Mouse (Mus musculus) urinary bladder, adult 18-20 months (tissue): Measurements from ENCODE around the gene Csrnp3.
"Not testable (repeated sequence)": the region's sequence is repeated elsewhere in the genome, so short reads cannot be mapped to it uniquely, and the experiment has no call there.

Source experiments
- DNase-seq, 2 experiments: peaks; one replicate each; pipeline ENCODE4 v3.0.0; 2022; ENCODE audit warnings: low spot score in 2 of 2, mixed read lengths in 2 of 2

The Csrnp3 gene

DNA sequence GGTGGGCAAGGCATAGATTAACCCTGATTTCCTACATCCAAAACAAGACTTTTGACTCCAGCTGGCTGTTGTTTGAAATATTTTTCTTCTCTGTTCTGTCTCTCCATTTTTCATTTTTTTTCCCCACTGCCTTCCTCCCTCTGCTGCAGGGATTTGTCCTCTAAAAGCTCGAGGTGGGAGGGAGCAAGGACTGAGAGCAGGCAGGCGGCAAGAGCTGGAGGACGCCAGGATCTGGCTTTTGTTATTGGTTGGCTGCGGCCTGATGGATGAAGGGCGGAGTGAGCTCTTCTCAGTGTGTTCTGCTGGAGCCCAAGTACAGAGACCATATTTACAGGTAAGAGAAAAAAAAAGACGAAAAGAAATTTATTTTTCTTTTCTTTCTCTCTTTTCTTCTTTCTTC, at the start of gene Csrnp3:
TSS of gene Csrnp3 (plus strand) at position 217 of the 400 bp plus-strand sequence.
- DNase-seq, result no peak

DNA sequence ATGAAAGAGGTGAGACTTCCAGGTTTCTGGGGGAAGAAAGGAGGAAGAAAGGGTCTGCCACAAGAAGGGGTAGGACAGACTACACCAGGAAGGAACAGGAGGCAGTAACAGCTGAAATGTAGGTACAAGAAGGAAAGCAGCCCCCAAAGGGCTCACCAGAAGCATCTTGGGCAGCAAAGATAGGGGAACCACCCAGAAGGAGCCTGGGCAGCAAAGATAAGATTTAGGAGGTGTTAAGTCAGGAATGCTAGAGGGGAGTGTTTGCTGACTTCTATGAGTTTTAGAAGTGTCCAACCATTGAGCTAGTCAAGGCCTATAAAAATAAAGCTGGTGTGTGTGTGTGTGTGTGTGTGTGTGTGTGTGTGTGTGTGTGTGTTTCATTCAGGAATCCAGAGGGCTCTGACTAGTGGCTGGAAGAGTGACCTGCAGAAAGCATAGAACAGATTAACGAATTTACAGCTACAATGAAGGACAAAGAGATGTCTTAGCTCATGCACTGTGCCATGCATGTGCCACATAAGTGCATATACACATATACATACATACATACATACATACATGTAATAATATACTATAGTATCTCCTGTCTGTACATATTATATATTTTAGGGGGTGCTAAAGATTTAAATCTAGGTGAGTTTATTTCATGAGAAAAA, 44.4 kb upstream of the Csrnp3 start:
- no peak for DNase-seq

DNA sequence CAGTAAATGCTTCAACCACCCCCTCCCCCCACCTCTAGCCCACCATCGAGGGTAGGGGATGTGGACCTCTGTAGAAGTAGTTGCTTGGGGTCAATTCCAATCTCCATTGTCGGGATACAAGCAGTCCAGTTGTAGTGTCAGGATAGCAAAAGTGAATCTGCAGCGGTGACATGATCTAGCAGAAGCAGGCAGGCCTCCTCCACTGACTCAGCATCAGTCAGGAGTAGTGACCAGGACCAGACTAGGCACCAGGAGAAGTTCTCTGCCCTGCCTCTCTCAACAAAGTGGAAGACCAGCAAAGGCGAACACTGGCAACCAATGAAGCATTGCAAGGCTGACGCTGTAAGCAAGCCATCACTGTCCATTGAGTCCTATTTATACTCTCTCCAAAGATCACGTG, 39.0 kb upstream of the Csrnp3 start:
- DNase-seq, result no peak

DNA sequence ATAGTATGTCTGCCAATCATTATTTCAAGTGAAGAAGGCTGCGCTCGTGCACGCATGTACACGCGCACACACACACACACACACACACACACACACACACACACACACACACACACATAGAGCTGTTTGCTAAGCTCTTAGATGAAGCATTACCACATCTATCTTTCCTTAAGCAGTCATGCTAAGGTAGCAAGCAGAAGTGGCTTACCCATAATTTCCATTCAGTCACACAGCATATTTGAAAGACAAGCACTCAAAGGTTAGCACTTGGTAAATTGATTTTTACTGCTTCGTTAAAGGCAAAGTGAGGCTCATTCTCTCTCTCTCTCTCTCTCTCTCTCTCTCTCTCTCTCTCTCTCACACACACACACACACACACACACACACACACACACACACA, 34.4 kb upstream of the Csrnp3 start:
- DNase-seq, result not testable (repeated sequence)

DNA sequence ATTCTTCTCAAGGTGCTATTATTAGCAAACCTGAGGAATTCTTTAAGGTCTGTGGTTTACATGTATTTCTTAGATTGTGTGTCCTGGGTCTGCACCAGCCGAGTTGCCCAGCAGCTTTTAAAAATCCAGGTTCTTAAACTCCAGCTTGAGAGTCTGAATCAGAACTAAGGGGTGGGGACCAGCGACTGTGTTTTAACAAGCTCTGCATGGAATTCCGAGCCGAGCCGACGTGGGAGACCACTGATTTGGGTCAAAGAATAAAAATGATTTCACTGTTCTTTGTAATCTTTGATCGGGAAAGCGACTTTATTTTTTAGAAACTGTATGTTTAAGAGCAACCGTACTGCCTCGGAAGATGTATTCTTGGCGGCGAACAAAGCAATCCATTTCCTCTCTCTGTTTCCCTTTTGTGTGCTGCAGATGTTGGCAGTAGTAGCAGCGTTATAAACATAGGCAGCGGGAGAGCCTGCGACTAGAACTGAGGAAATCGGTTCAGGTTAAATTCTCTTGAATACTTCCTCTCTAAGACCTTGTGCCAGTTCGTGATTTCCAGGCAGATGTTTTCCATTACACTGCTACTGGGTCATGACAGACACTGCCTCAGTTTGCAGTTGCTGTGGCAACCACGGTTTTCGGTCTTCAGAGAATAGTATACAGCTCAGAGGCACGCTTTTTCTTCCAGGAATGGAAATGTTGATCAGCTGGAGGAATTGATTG, 27.3 kb upstream of the Csrnp3 start:
- no peak for DNase-seq

GRCm38 (mm10) chr2:65820114-65820769, 25.3 kb upstream of the Csrnp3 start:
- no peak for DNase-seq

- no peak for DNase-seq
Observed at GRCm38 (mm10) chr2:65826314-65826713, 19.3 kb upstream of the Csrnp3 start.

- DNase-seq, result no peak
Observed at GRCm38 (mm10) chr2:65826801-65827200, 18.8 kb upstream of the Csrnp3 start.

DNA sequence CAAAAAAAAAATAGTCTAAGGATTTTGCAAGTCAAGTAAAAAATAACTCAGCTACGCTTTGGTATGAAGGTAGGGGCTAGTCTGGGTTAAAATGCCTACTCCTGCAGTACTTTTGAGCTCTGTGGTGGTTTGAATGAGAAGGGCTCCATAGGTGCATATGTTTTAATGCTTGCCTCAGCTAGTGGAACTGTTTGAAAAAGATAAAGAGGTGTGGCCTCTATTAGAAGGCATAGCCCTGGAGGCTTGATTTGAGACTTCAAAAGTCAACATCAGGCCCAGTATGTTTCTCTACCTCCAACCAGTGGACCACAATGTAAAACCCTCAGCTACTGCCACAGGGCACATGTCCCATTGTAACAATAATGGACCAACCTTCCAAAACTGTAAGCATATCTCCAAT, 16.9 kb upstream of the Csrnp3 start:
- no peak for DNase-seq

DNA sequence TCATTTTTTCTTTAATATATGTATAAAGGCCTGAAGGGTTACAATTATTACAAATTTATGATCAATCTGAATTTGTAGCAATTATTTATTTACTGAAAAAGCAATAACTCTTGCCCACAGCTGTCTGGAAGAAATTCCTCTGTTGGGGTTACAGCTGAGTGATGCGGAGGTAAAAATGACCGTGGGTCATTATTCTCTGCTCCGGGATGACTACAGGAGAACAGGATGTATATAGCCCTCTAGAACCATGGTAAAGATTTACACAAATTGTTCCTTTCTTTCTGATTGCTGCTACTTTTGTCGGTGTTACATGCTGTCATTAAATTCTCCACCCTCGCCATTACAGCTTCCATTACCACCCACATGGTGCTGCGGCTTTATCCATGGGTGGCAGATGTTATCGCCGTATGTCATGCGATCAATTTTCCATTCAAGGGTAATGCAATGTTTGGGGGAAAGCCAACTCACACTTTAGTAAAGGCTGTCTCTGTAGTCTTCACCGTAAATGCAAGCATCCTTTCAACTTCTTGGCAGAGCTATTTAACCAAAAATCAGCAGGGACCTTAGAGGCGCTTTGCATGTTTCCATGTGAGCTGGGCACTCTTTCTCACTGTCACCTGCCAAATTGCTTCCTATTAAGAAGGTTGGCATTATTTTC, 12.7 kb upstream of the Csrnp3 start:
- no peak for DNase-seq

GRCm38 (mm10) chr2:65833421-65833820, 12.1 kb upstream of the Csrnp3 start:
- DNase-seq, result no peak

DNA sequence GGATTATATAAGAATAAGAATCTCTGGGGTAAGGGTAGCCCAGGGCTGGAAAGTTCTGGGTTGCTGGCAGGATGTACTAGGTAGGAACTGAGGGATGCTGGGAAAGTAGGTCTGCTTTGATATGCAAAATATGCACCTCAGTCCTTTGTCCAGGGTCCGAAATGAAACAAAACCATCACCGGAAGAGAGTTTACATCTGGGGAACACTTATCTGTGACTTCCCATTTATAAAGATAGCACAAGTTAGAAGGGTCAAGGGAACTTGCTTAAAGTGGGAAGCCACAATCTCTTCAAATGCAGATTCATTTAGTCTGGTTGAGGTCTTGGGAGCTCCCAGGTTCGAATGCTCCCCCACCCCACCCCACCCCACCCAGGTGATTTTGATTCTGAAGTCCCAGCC, 4.0 kb upstream of the Csrnp3 start:
- no peak for DNase-seq

GRCm38 (mm10) chr2:65842356-65842755, 3.2 kb upstream of the Csrnp3 start:
- no peak for DNase-seq

DNA sequence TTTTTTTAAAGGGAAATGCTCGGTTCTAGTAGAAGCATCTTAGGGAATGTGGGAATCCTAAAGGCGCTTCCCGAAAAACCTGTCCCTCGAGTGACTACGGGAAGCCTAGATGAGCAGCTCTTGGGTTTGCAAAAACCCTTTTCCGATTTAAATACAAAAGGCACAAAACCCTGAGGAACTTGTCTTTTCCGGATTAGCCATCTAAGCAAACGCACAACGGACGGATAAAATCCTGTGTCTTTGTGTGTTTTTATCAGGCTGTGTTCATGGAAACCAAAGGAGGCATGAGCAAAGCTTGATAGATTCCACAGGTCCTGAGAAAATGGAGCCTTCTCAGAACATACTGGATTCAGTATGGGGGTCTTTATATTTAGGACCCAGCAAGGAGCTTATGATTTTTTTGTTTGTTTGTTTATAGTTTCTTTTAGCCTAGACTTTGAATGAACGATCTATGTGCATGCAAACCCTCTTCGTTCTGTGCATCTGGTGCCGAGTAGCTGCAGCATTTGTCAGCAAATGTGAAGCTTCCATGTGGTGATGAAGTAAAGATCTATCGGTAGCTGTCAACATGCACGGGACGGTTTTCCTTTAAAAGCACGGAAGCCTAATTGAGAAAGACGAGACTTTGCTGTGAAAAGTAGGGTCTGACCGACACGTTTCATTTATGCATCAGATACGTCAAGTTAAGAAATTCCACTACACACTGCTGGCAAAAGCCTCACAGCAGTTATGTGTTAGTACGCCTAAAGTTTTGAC, 611 bp downstream of the Csrnp3 start:
- no peak for DNase-seq

GRCm38 (mm10) chr2:65847463-65848110, 2.0 kb downstream of the Csrnp3 start:
- no peak for DNase-seq

- DNase-seq, result no peak
Observed at GRCm38 (mm10) chr2:65848706-65849105, 3.1 kb downstream of the Csrnp3 start.

DNA sequence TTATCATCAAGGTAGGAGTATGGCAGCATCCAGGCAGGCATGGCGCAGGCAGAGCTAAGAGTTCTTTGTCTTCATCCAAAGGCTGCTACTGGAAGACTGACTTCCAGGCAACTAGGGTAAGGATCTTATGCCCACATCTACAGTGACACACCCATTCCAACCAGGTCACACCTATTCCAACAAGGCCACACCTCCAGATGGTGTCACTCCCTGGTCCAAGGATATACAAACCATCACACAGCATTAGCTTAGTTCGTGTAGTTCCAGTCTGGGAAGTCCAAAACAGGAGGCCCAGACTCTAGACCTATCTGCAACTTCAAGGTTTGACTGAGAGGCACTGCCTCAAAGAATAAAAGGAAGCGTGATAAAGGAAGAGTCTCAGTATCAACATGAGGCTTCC, 4.7 kb downstream of the Csrnp3 start:
- DNase-seq, result not testable (repeated sequence)

DNA sequence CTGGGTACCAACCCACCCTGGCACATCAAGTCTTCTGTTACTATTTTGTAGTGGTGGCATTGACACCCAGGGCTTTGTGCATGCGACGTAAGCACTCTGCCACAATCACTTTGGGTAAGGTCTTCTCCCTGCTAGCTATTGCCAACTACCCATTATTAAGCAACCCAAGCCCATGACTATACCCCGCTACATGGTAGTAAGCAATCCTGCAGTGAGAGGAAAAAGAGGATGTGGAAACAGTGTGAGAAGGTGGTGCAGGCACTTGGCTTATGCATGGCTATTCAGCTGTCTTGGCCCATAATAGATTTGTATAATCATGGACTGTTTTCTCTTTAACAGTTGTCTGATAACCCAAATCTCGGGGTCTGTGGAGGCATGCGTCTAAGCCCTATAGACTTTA, 11.2 kb downstream of the Csrnp3 start:
- no peak for DNase-seq

DNA sequence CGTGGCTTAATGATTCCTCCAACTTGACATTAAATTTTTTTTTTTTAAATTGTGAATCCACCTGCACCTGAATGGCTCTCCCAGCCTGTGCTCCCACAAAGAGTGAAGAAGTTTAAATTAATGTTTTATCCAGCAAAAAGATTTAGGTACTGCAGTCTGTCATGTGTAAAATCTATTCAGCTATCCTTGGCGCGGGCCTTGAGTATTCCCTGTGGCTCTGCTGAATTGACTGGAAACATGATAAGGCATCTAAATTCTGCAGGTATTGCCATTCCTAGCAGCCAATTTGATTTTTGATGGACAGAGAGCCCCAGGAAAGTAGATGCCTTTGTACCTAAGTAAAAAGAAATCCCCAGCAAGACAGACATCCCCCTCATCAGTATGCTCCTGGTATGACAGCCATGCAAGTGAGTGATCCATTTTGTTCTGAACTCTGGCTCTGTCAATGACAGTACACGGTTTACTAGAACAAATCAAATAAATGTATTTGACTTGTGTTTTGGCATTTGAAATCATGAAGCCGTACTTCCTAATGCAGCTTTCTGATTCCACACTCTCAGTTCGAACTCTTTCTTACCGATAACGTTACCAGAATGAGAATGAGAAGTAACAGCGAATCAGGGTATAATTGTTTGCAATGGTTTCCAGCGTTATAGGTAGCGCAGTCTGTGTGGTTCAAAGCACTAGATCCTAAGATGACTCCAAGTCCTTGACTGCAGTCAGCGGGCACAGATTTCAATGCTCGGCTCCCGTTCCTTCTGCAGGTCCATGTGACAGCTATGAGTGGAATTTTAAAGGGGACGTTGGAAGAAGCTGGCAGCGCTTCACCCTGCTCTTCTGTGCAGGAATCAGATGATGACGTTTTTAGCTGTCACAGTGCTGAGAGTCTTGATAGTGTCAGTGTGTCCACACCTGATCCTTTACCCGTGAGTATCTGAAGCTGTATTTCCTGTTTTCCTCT, 14.5 kb downstream of the Csrnp3 start:
- no peak for DNase-seq

- no peak for DNase-seq
Observed at GRCm38 (mm10) chr2:65864778-65865339, 19.3 kb downstream of the Csrnp3 start.
